Mouse (Mus musculus): Measurements from ENCODE around the gene Car4. TPM values are rescaled to one million over a fixed set of nuclear protein-coding genes. Genes with fewer than 3 reads are reported as not detected.

The Car4 gene
- polyA plus RNA-seq, 2 experiments: 0.20 TPM; not detected in 1

- TF ChIP-seq POLR2A (IDR thresholded peaks at IDR 0.05; ENCODE audit: borderline replicate concordance, extremely low read depth, insufficient read depth, insufficient read length): no peak
- H3K4me1 ChIP-seq (ENCODE audit: control insufficient read depth, insufficient read depth, low read length): no peaks in the 10 kb centered on the region
- H3K9me3 ChIP-seq (ENCODE audit: control insufficient read depth, low read length): no peaks in the 10 kb centered on the region
- H3K36me3 ChIP-seq (ENCODE audit: control insufficient read depth, insufficient read depth, low read length): no peaks in the 10 kb centered on the region
- no peak overlapping the region for H3K4me2 ChIP-seq (replicated peaks; ENCODE audit: low read depth, low read length, severe bottlenecking)
- H3K27me3 ChIP-seq (ENCODE audit: control insufficient read depth, insufficient read depth, low read length): no peaks in the 10 kb centered on the region
- WGBS: 68% methylated on average over 4 of the region's 4 CpGs
- ATAC-seq (ENCODE audit: low FRiP score, low read depth) (no peak), DNase-seq (ENCODE audit: low spot score) (no peak)
- no peak overlapping the region for H3K27ac ChIP-seq (replicated peaks; ENCODE audit: low read depth, low read length)
- no peak overlapping the region for H3K4me3 ChIP-seq (replicated peaks; ENCODE audit: low read length)
- H3K9ac ChIP-seq (ENCODE audit: low read depth, low read length, severe bottlenecking): no peak overlapping the region
Measured at GRCm38 (mm10) chr11:84968309-84968708, 10.7 kb downstream of the Car4 start.

GRCm38 (mm10) chr11:84968775-84969174 is 11.2 kb downstream of the Car4 start:
- 55% methylated on average over 6 of the region's 6 CpGs for WGBS

DNA sequence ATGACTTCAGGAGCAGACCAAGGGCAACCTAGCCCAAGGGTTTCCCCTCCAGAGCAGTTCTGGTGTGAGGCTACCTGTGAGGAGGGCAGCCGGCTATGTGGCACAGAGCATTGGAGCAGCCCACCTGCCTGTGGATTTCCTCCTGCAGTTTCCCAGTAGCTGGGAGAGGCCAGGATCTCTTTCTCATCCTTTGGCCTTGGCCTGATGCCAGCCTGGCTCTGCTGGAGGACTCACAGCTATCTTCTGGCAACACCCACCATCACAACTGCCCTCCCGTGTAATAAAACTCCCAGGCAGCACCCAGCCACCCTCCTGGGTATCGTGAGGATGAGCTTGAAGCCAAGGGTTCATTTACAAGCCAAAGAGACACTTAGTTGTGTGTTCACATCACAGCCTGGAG is 14.5 kb downstream of the Car4 start:
- Histone ChIP-seq H3K9ac (ENCODE audit: low read depth, low read length, severe bottlenecking) (no peak overlapping the region), H3K27ac (replicated peaks; ENCODE audit: low read depth, low read length) (no peak overlapping the region), H3K36me3 (ENCODE audit: control insufficient read depth, insufficient read depth, low read length) (no peaks in the 10 kb centered on the region), H3K4me2 (replicated peaks; ENCODE audit: low read depth, low read length, severe bottlenecking) (no peak overlapping the region), H3K9me3 (ENCODE audit: control insufficient read depth, low read length) (no peaks in the 10 kb centered on the region), H3K4me1 (ENCODE audit: control insufficient read depth, insufficient read depth, low read length) (no peaks in the 10 kb centered on the region), H3K4me3 (replicated peaks; ENCODE audit: low read length) (no peak overlapping the region), H3K27me3 (ENCODE audit: control insufficient read depth, insufficient read depth, low read length) (no peaks in the 10 kb centered on the region)
- ATAC-seq (ENCODE audit: low FRiP score, low read depth) (no peak), DNase-seq (ENCODE audit: low spot score) (no peak)
- no peak for TF ChIP-seq POLR2A (IDR thresholded peaks at IDR 0.05; ENCODE audit: borderline replicate concordance, extremely low read depth, insufficient read depth, insufficient read length)
- 59% methylated on average over 3 of the region's 3 CpGs for WGBS

More at GRCm38 (mm10) chr11:84968775-84969174, 11.2 kb downstream of the Car4 start:
- no peaks in the 10 kb centered on the region for H3K36me3 ChIP-seq (ENCODE audit: control insufficient read depth, insufficient read depth, low read length)
- H3K27ac ChIP-seq (replicated peaks; ENCODE audit: low read depth, low read length): no peak overlapping the region
- no peak for ATAC-seq (ENCODE audit: low FRiP score, low read depth)
- TF ChIP-seq POLR2A (IDR thresholded peaks at IDR 0.05; ENCODE audit: borderline replicate concordance, extremely low read depth, insufficient read depth, insufficient read length): no peak
- no peak overlapping the region for H3K4me2 ChIP-seq (replicated peaks; ENCODE audit: low read depth, low read length, severe bottlenecking)
- H3K9ac ChIP-seq (ENCODE audit: low read depth, low read length, severe bottlenecking): no peak overlapping the region
- H3K4me1 ChIP-seq (ENCODE audit: control insufficient read depth, insufficient read depth, low read length): no peaks in the 10 kb centered on the region
- H3K4me3 ChIP-seq (replicated peaks; ENCODE audit: low read length): no peak overlapping the region
- no peaks in the 10 kb centered on the region for H3K27me3 ChIP-seq (ENCODE audit: control insufficient read depth, insufficient read depth, low read length)
- H3K9me3 ChIP-seq (ENCODE audit: control insufficient read depth, low read length): no peaks in the 10 kb centered on the region
- no peak for DNase-seq (ENCODE audit: low spot score)

DNA sequence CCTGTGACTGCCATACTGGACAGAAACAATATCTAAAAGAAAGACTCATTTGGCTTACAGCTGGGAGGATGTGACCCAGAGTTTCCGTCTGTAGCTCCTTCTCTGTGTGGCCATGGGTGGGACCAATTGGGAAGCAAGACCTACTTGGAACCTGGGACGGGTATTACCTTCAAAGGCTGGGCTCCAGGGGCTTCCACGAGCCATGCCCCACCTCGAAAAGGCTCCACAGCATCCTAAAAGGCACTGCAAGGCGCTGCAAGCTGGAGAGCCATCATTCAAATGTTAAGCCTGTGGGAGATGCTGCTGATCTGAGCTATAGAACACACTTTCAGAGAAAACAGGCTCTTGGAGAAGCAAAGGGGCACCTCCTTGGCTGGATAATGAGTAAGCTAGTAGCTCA is 16.1 kb downstream of the Car4 start:
- TF ChIP-seq POLR2A (IDR thresholded peaks at IDR 0.05; ENCODE audit: borderline replicate concordance, extremely low read depth, insufficient read depth, insufficient read length): no peak
- H3K4me1 ChIP-seq (ENCODE audit: control insufficient read depth, insufficient read depth, low read length): no peaks in the 10 kb centered on the region
- H3K27me3 ChIP-seq (ENCODE audit: control insufficient read depth, insufficient read depth, low read length): no peaks in the 10 kb centered on the region
- no peak overlapping the region for H3K4me2 ChIP-seq (replicated peaks; ENCODE audit: low read depth, low read length, severe bottlenecking)
- no peak overlapping the region for H3K9ac ChIP-seq (ENCODE audit: low read depth, low read length, severe bottlenecking)
- no peak overlapping the region for H3K4me3 ChIP-seq (replicated peaks; ENCODE audit: low read length)
- no peaks in the 10 kb centered on the region for H3K36me3 ChIP-seq (ENCODE audit: control insufficient read depth, insufficient read depth, low read length)
- DNase-seq (ENCODE audit: low spot score) (no peak), ATAC-seq (ENCODE audit: low FRiP score, low read depth) (no peak)
- 63% methylated on average over 5 of the region's 5 CpGs for WGBS
- H3K9me3 ChIP-seq (ENCODE audit: control insufficient read depth, low read length): no peaks in the 10 kb centered on the region
- no peak overlapping the region for H3K27ac ChIP-seq (replicated peaks; ENCODE audit: low read depth, low read length)

DNA sequence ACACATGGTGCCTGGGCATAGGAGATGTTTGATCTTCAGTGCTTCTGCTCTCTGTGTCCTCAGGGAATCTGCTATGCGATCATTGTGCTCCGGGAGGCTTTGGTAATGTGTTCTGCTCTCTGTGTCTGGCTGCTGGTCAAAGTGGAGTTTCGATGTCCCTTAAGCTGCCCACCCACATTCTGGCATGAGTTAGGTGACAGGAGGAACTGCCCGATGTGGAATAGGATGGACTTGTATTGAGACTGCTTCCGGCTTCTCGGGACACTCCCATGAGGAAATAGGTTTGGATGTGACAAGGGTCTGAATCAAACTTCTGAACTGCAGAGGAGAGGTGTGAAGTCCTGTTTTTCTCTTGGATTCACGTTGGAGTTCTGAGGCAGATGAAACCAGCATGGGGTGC is 17.0 kb downstream of the Car4 start:
- WGBS: 67% methylated on average over 7 of the region's 7 CpGs
- H3K4me3 ChIP-seq (replicated peaks; ENCODE audit: low read length): no peak overlapping the region

DNA sequence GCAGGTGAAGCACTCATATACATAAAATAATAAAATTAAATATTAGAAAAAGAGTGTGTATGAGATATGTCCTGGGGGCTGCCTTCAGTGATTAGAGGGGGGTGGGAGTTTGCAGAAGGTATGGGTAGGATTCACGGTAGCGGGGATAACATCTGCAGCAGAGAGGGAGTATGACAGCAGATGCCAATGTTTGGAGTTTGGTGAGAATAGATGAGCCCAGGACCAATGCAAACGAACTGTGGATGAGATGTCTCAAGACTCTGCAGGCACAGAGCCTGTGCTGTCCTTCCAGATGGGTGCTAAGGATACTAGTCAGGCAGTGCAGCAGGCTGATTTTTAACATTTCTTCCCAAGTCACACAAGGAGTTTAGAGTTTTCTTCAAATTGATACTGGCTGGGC is 19.1 kb downstream of the Car4 start:
- Histone ChIP-seq H3K9ac (ENCODE audit: low read depth, low read length, severe bottlenecking) (no peak overlapping the region), H3K9me3 (ENCODE audit: control insufficient read depth, low read length) (no peaks in the 10 kb centered on the region), H3K36me3 (ENCODE audit: control insufficient read depth, insufficient read depth, low read length) (no peaks in the 10 kb centered on the region), H3K4me1 (ENCODE audit: control insufficient read depth, insufficient read depth, low read length) (no peaks in the 10 kb centered on the region), H3K27me3 (ENCODE audit: control insufficient read depth, insufficient read depth, low read length) (no peaks in the 10 kb centered on the region), H3K27ac (replicated peaks; ENCODE audit: low read depth, low read length) (no peak overlapping the region), H3K4me2 (replicated peaks; ENCODE audit: low read depth, low read length, severe bottlenecking) (no peak overlapping the region), H3K4me3 (replicated peaks; ENCODE audit: low read length) (no peak overlapping the region)
- 77% methylated on average over 3 of the region's 3 CpGs for WGBS
- DNase-seq (ENCODE audit: low spot score) (no peak), ATAC-seq (ENCODE audit: low FRiP score, low read depth) (no peak)
- no peak for TF ChIP-seq POLR2A (IDR thresholded peaks at IDR 0.05; ENCODE audit: borderline replicate concordance, extremely low read depth, insufficient read depth, insufficient read length)

More for the DNA sequence above, 17.0 kb downstream of the Car4 start:
- no peak for ATAC-seq (ENCODE audit: low FRiP score, low read depth)
- no peak for TF ChIP-seq POLR2A (IDR thresholded peaks at IDR 0.05; ENCODE audit: borderline replicate concordance, extremely low read depth, insufficient read depth, insufficient read length)
- DNase-seq (ENCODE audit: low spot score): no peak
- no peaks in the 10 kb centered on the region for H3K4me1 ChIP-seq (ENCODE audit: control insufficient read depth, insufficient read depth, low read length)
- H3K4me2 ChIP-seq (replicated peaks; ENCODE audit: low read depth, low read length, severe bottlenecking): no peak overlapping the region
- no peaks in the 10 kb centered on the region for H3K27me3 ChIP-seq (ENCODE audit: control insufficient read depth, insufficient read depth, low read length)
- H3K36me3 ChIP-seq (ENCODE audit: control insufficient read depth, insufficient read depth, low read length): no peaks in the 10 kb centered on the region
- H3K9me3 ChIP-seq (ENCODE audit: control insufficient read depth, low read length): no peaks in the 10 kb centered on the region
- no peak overlapping the region for H3K9ac ChIP-seq (ENCODE audit: low read depth, low read length, severe bottlenecking)
- no peak overlapping the region for H3K27ac ChIP-seq (replicated peaks; ENCODE audit: low read depth, low read length)

All from limb, embryonic 14.5 days (tissue).